Mouse (Mus musculus) large intestine, adult 2 months (tissue): Measurements from ENCODE around the gene Numb. TPM values are rescaled to one million over a fixed set of nuclear protein-coding genes. Genes with fewer than 3 reads are reported as not detected.

Experiments
- DNase-seq: peaks from one replicate; pipeline ENCODE4 v3.0.0-alpha.2; 2012; ENCODE audit warnings: low read depth, low spot score
- WGBS: fragments of 180-500 bp; shearing (Covaris S2); methylation state at CpG from one replicate; pipeline ENCODE4 v1.1.7; 2018; 5-methylcytosine and 5-hydroxymethylcytosine counted together
- polyA plus RNA-seq: library from polyadenylated mRNA; depleted of rRNA; stranded (reverse); fragments of >200 nt; gene quantifications from 2 replicates; pipeline ENCODE4 v1.2.3, GENCODE M21; 2012

Gene Numb
- polyA plus RNA-seq, 1 experiment: 52.4 TPM

DNA sequence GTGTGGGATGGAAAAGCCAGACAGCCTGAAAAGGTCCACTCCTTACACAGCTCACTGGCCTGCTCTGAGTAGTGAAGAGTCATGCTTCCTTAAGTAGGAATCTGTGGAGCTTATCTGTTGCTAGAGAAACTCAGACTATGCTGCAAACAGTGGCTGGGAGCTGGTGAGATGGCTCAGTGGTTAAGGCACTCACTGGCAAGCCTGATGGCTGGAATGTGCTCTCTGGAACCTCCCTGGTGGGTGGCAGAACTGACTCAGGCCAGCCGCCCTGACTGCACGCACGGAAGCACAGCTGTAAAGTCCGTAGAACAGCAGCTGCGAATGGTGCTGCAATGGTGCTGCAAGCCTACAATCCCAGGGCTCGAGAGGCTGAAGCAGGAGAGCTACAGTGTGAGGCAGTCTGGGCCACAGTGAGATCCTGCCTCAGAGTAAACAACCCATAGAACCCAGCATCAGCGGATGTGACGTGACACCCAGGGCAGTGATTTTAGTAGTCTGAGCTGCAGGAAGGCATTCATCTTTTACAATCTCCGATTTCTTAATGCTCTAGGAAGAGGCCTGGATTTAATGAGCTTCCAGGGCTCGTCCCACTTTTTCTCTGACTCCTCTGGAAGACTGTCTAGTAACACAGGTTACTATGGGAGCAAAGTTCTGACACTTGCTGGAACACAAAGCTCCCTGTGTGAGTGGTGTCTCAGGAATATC, 128.9 kb downstream of the Numb start:
- DNase-seq: no peak
- WGBS: 79% methylated on average over 10 of the region's 10 CpGs

DNA sequence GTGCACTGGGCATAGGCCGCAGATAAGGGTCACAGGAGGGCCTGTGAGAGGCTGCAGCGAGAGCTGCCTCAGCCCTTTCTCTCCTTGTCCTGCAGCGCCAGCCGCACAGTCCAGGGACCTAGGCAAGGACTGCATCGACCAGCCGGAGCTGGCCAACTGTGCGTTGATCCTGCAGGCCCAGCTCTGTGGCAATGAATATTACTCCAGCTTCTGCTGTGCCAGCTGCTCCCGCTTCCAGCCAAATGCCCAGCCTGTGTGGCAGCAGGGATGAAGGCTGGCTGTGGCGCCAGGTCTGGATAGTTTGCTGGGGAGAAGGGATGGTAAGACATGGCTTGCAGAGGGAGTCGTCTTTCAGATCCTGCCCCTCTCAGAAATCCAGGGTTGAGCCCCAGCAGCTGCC, 130.0 kb downstream of the Numb start:
- WGBS: 94% methylated on average over 10 of the region's 10 CpGs
- DNase-seq: no peak

DNA sequence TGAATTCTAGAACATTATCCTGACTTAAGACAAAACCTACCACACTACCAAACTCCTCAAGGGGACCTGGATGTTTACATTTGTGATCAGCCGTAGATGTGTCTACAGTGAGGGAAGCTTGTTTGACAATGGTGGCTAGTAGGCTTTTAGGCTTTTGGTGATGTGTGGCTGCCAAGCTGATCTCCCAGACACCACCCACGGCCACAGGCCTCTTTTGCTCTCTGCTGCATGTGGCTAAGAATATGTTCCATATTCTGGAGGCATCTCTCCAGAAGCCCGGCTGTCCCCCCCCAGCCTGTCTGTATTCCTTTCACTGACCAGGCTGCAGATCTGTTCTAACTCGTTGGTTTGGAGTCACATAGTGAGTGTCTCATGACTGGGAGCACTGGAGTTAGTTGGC, 131.0 kb downstream of the Numb start:
- no peak for DNase-seq
- WGBS: 76% methylated on average over 4 of the region's 4 CpGs

DNA sequence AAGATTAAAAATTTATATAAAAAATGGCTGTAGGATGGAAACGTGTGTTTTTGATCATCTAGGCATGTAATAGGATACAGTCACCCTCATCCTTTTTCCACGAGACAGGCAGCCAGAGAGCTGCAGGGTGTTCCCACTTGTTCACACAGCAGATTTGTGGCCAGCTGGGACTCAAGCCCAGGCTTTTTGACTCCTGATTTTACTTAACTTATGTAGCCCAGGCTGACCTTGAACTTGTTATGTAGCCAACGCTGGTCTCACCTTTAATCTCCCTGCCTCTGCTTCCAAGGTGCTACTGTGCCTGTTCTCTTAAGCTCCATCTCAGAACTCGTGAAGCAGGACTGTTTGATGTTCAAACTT, 132.0 kb downstream of the Numb start:
- DNase-seq: no peak
- WGBS: 52% methylated on average over 4 of the region's 4 CpGs

- DNase-seq: no peak
- 87% methylated on average over 17 of the region's 17 CpGs for WGBS
Measured at GRCm38 (mm10) chr12:83789051-83789780, 132.5 kb downstream of the Numb start.

DNA sequence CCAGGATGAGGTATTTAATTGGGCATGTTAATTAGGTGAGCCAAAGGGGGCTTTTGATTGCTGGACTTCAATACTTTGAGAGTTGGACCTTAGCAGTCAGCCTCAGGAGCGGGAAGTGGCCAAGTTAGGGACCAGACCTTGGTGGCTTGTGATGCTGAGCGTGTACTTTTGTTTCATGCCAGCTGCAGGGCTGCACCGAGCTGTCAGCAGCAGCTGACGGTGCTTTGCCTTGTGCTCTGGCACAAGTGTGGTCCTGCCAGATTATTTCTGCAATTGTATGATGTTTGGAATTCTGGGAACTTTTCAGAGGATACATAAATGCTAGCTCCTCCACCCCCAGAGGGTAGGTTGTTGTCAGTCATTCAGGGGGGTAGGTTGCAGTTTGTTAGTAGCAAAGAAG, 136.4 kb downstream of the Numb start:
- WGBS: 76% methylated on average over 4 of the region's 4 CpGs
- no peak for DNase-seq

- 89% methylated on average over 10 of the region's 10 CpGs for WGBS
- no peak for DNase-seq
Measured at GRCm38 (mm10) chr12:83782669-83783068, 139.1 kb downstream of the Numb start.

DNA sequence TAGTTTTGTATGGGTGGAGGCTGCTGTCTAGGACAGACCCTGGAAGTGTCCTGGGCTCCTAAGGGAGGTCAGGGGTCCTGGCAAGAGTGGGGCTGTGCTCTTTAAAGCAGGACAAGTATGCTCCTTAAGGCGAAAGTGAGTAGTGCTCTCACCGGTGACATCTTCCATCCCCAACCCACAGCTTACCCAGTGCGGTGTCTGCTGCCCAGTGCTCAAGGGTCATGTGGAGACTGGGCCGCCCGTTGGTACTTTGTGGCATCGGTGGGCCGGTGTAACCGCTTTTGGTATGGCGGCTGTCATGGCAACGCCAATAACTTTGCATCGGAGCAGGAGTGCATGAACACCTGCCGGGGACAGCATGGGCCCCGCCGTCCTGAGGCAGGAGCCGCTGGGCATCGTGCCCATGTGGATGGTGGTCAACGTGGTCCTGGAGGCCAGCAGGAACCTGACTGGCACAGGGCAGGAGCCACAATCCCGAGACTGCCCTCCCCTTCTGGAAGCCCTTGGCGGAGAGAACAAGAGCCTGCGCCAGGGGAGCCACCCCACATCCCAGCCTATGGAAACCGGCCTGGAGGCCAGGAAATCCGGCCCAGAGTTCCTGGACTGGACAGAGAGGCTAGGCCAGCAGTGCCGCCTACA, 140.0 kb downstream of the Numb start:
- no peak for DNase-seq
- 79% methylated on average over 23 of the region's 23 CpGs for WGBS

GRCm38 (mm10) chr12:83781204-83781603, 140.5 kb downstream of the Numb start:
- DNase-seq: no peak

DNA sequence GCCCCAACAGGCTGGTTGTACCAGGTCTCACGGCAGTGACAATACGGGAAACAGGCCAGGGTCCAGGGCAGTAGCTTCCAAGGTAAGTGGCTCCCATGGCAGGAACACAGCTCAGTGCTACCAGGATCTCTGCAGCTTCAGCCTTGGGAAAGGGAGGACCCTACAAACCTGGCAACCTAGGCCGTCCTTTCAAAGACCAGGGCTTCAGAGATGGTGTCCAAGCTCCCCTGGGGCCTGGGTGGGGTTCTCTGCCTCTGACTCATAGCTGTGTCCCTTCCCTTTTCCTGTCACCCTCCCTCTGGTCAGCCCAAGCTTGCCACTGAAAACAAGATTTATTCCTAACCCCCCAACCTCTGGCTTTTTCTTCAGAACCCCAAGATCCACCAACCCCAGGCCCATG, 141.6 kb downstream of the Numb start:
- WGBS: 93% methylated on average over 3 of the region's 3 CpGs

More at GRCm38 (mm10) chr12:83781204-83781603, 140.5 kb downstream of the Numb start:
- 76% methylated on average over 7 of the region's 7 CpGs for WGBS

GRCm38 (mm10) chr12:83776766-83777165, 145.0 kb downstream of the Numb start:
- WGBS: 87% methylated on average over 7 of the region's 7 CpGs
- no peak for DNase-seq

More for the DNA sequence above, 141.6 kb downstream of the Numb start:
- no peak for DNase-seq

GRCm38 (mm10) chr12:83775621-83776020, 146.1 kb downstream of the Numb start:
- WGBS: 88% methylated on average over 12 of the region's 12 CpGs
- no peak for DNase-seq

- 33% methylated on average over 25 of the region's 25 CpGs for WGBS
- no peak for DNase-seq
Measured at GRCm38 (mm10) chr12:83770418-83771256, 151.1 kb downstream of the Numb start.

GRCm38 (mm10) chr12:83768235-83768899, 153.4 kb downstream of the Numb start:
- WGBS: 62% methylated on average over 14 of the region's 14 CpGs
- DNase-seq: no peak

DNA sequence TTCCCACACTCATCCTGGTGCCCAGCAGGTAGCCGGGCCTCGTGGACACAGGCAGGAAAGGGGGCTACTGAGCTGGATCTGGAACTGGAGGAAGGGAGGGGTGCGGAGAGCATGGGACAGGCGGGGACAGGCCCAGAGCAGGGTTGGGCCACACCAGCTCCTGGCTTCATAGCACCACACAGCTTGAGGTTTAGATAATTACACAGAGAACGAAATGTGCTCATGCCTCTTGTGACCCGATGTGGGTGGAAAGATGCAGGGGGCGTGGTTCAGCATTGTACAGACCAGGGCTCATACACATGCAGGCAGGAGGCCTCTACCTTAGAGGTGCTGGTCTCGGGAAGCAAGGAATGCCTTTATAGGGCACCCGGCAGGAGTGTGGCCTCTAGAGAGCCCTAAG, 153.9 kb downstream of the Numb start:
- WGBS: 75% methylated on average over 9 of the region's 9 CpGs
- no peak for DNase-seq

DNA sequence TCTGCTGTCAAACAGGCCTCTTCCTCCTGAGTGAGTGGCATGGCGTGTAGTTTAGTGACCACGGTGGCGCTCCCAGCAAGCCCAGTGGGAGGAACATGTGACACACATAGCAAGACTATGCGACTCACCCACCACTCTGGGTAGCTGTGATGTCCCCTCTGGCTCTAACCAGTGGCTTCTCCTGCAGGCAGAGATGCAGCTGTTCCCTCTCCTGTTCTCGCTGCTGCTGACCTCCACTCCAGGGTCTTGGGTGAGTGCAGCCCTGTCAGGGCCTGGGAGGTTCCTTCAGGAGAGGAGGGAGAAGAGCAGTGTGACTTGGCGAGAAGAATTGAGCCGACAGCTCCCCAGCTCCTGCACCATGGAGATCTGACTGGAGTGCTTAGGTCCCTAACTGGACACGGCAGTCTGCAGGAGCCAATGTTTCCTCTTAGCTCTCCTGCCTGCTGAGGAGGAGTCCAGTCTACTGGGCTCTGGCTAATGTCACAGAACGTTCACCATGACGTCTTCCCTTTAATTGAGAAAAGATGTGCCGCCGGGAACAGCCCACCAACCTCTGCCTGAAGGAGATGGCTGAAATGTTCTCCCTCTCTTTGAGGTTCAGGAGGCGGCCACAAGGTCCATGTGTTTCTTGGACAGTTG, 155.7 kb downstream of the Numb start:
- no peak for DNase-seq
- 87% methylated on average over 13 of the region's 13 CpGs for WGBS

- DNase-seq: no peak
- WGBS: 58% methylated on average over 10 of the region's 10 CpGs
Measured at GRCm38 (mm10) chr12:83764519-83764918, 157.2 kb downstream of the Numb start.

DNA sequence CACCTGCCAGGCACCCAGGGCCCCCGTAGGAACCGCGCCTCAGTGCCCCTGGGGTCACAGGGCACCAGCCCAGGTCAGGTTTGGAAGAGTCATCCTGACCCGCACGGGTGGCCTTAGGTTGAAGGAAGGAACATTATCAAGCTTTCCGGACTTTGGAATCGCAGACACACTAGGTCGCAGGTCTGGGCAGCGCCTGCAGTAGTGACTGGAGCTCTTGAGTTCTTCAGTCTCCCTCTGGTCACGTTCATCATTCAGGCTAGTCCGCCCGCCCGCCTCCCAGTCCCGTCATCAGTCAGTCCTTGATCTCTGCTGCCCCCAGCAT, 157.7 kb downstream of the Numb start:
- no peak for DNase-seq
- 5% methylated on average over 14 of the region's 14 CpGs for WGBS
